Mouse (Mus musculus): ENCODE data around the gene Olfr1355. TPM values are rescaled to one million over a fixed set of nuclear protein-coding genes. Genes with fewer than 3 reads are reported as not detected.
"Not testable (repeated sequence)": the region's sequence is repeated elsewhere in the genome, so short reads cannot be mapped to it uniquely, and the experiment has no call there.

Gene Olfr1355
- polyA plus RNA-seq (2015; fragmentation: Nextera tagmentation; extraction: Ambion mirVana) = not detected in 2 replicates

DNA sequence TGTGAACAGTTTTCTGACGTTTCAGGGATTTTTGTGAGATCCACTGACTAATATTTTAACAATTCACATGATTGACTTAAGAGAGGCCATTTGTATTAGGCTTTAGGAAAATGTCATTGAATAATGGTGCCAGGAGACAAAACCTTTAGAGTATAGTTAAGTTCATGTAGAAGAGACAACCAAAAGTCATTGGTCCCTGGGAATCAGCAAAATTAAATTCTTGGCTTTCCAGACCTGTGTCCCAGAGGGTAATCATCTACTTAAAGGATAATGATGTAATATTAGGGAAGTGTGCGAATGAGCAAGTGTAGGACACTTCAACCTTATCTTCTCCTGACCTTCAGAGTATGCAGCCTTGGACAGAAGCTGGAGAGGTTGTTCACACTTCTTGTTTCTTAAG lies at the start of gene Olfr1355:
Gene Olfr1355 (plus strand): TSS at position 301 of the 400 bp plus-strand sequence.
- WGBS = 76% methylated on average over 2 of the region's 2 CpGs
- no peak within 1 kb of the TSS for H3K9ac ChIP-seq (ENCODE audit: low read depth, low read length)
- no peak within 1 kb of the TSS for H3K27ac ChIP-seq (ENCODE audit: low read depth, low read length)
- H3K4me2 ChIP-seq (replicated peaks; ENCODE audit: low read depth) = no peak within 1 kb of the TSS
- TF ChIP-seq CTCF (IDR thresholded peaks at IDR 0.05; ENCODE audit: low read depth) = no peak
- H3K36me3 ChIP-seq (ENCODE audit: control insufficient read depth, insufficient read depth) = no peaks in the 10 kb centered on the region
- H3K4me3 ChIP-seq (ENCODE audit: low read depth, low read length) = no peak within 1 kb of the TSS
- no peak for ATAC-seq
- H3K4me1 ChIP-seq (replicated peaks; ENCODE audit: control insufficient read depth, insufficient read depth, low read length) = no peaks in the 10 kb centered on the region
- H3K9me3 ChIP-seq (ENCODE audit: control insufficient read depth) = no peaks in the 10 kb centered on the region
- no peaks in the 10 kb centered on the region for H3K27me3 ChIP-seq (replicated peaks; ENCODE audit: control insufficient read depth, insufficient read depth, low read length)

DNA sequence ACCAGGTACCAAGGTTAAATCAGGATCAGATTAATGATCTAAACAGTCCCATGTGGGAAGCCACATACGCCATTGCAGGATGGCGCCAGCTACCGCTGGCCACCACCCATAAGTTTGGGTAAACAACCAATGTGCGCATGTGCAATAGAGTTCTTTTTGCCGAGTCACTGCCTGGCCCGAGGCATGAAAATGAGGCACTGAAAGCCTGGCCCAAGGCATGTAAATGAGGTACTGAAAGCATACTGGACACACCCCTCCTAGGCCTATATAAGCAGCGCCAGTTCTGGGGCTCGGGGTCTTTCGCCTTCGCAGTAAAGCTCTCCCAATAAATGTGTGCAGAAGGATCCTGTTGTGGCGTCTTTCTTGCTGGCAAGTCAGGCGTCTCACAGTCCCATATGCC lies 34.9 kb upstream of the Olfr1355 start:
- H3K9ac ChIP-seq (ENCODE audit: low read depth, low read length); H3K9me3 ChIP-seq (ENCODE audit: control insufficient read depth); H3K4me1 ChIP-seq (replicated peaks; ENCODE audit: control insufficient read depth, insufficient read depth, low read length); H3K27me3 ChIP-seq (replicated peaks; ENCODE audit: control insufficient read depth, insufficient read depth, low read length); H3K4me2 ChIP-seq (replicated peaks; ENCODE audit: low read depth); H3K4me3 ChIP-seq (ENCODE audit: low read depth, low read length); ATAC-seq; H3K36me3 ChIP-seq (ENCODE audit: control insufficient read depth, insufficient read depth); H3K27ac ChIP-seq (ENCODE audit: low read depth, low read length): not testable (repeated sequence)
- WGBS = 95% methylated on average over 12 of the region's 12 CpGs

DNA sequence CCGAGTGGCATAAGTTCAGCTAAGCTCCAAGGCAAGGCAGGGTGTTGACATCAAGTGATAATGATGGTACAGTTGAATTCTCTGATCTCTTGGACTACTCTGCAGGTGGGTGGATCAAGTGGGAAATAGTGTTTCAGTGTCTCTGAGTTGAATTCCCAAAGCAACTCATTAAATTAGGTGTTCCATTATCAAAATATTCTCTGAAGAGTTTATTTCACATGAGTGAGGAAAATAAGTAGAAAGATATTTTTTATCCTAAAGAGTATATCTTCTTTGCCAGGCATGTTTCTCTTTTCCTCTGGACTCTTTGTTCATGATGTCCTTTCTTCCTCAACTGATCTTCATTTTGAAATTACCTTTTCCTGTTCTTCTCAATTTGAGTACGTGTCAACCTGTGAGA lies 23.3 kb upstream of the Olfr1355 start, which contains the start of gene Olfr1356:
Gene Olfr1356 (minus strand): TSS at position 101 of the 400 bp plus-strand sequence.
- TF ChIP-seq CTCF (IDR thresholded peaks at IDR 0.05; ENCODE audit: low read depth) = no peak

DNA sequence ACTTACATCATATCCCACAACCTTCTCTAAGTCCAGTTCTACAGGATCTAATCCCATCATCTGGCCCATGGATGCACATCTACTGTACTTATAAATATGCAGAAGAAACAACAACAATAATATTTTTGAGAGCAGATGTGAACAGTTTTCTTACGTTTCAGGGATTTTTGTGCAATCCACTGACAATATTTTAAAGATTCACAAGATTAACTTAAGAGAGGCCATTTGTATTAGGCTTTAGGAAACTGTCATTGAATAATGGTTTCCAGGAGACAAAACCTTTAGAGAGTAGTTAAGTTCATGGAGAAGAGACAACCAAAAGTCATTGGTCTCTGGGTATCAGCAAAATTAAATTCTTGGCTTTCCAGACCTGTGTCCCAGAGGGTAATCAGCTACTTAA lies 37.5 kb downstream of the Olfr1355 start, which contains the start of gene Olfr1354:
Gene Olfr1354 (plus strand): TSS at position 301 of the 400 bp plus-strand sequence.
- not testable (repeated sequence) for H3K27me3 ChIP-seq (replicated peaks; ENCODE audit: control insufficient read depth, insufficient read depth, low read length); H3K9ac ChIP-seq (ENCODE audit: low read depth, low read length); H3K36me3 ChIP-seq (ENCODE audit: control insufficient read depth, insufficient read depth); H3K27ac ChIP-seq (ENCODE audit: low read depth, low read length); H3K9me3 ChIP-seq (ENCODE audit: control insufficient read depth); H3K4me3 ChIP-seq (ENCODE audit: low read depth, low read length); ATAC-seq; H3K4me1 ChIP-seq (replicated peaks; ENCODE audit: control insufficient read depth, insufficient read depth, low read length); H3K4me2 ChIP-seq (replicated peaks; ENCODE audit: low read depth)
- 80% methylated on average over 1 of the region's 1 CpGs for WGBS

More for the DNA sequence above, 23.3 kb upstream of the Olfr1355 start, which contains the start of gene Olfr1356:
- no peak for ATAC-seq
- Histone ChIP-seq H3K9ac (ENCODE audit: low read depth, low read length) (no peak within 1 kb of the TSS), H3K36me3 (ENCODE audit: control insufficient read depth, insufficient read depth) (no peaks in the 10 kb centered on the region), H3K4me3 (ENCODE audit: low read depth, low read length) (no peak within 1 kb of the TSS), H3K27me3 (replicated peaks; ENCODE audit: control insufficient read depth, insufficient read depth, low read length) (no peaks in the 10 kb centered on the region), H3K27ac (ENCODE audit: low read depth, low read length) (no peak within 1 kb of the TSS), H3K4me2 (replicated peaks; ENCODE audit: low read depth) (no peak within 1 kb of the TSS), H3K9me3 (ENCODE audit: control insufficient read depth) (no peaks in the 10 kb centered on the region), H3K4me1 (replicated peaks; ENCODE audit: control insufficient read depth, insufficient read depth, low read length) (no peaks in the 10 kb centered on the region)
- WGBS = 83% methylated on average over 2 of the region's 2 CpGs

Other genes with a start within 250 kb of the Olfr1355 start
- gene Casp14, start 157.2 kb upstream of the Olfr1355 start, polyA plus RNA-seq (2015; fragmentation: Nextera tagmentation; extraction: Ambion mirVana) = 0.10 and 0.30 TPM in 2 replicates
- gene Ccdc105, start 122.5 kb upstream of the Olfr1355 start, polyA plus RNA-seq (2015; fragmentation: Nextera tagmentation; extraction: Ambion mirVana) = not detected in 2 replicates
- gene Slc1a6, start 95.0 kb upstream of the Olfr1355 start, polyA plus RNA-seq (2015; fragmentation: Nextera tagmentation; extraction: Ambion mirVana) = 0.38 and 0.51 TPM in 2 replicates
- not detected in 2 replicates for gene Olfr1356, start 23.4 kb upstream of the Olfr1355 start, polyA plus RNA-seq (2015; fragmentation: Nextera tagmentation; extraction: Ambion mirVana)
- not detected in 2 replicates for gene Olfr1354, start 37.6 kb downstream of the Olfr1355 start, polyA plus RNA-seq (2015; fragmentation: Nextera tagmentation; extraction: Ambion mirVana)
- not detected in 2 replicates for gene Olfr8, start 75.1 kb downstream of the Olfr1355 start, polyA plus RNA-seq (2015; fragmentation: Nextera tagmentation; extraction: Ambion mirVana)
- gene Olfr1353, start 87.8 kb downstream of the Olfr1355 start, polyA plus RNA-seq (2015; fragmentation: Nextera tagmentation; extraction: Ambion mirVana) = not detected in 2 replicates
- not detected in 2 replicates for gene Olfr1352, start 105.5 kb downstream of the Olfr1355 start, polyA plus RNA-seq (2015; fragmentation: Nextera tagmentation; extraction: Ambion mirVana)
- not detected in 2 replicates for gene Olfr1351, start 136.9 kb downstream of the Olfr1355 start, polyA plus RNA-seq (2015; fragmentation: Nextera tagmentation; extraction: Ambion mirVana)
- gene Olfr57, start 153.2 kb downstream of the Olfr1355 start, polyA plus RNA-seq (2015; fragmentation: Nextera tagmentation; extraction: Ambion mirVana) = 0.14 TPM in 1 of 2 replicates, not detected in the other
- gene 2610008E11Rik, start 222.1 kb downstream of the Olfr1355 start, polyA plus RNA-seq (2015; fragmentation: Nextera tagmentation; extraction: Ambion mirVana) = 6.2 and 6.4 TPM in 2 replicates